Mouse (Mus musculus): ENCODE measurements around the gene Orai3. TPM values are rescaled to one million over a fixed set of nuclear protein-coding genes. Genes with fewer than 3 reads are reported as not detected.

Orai3 gene
- polyA plus RNA-seq, 1 experiment from 2014 or later, result 7.1 TPM

DNA sequence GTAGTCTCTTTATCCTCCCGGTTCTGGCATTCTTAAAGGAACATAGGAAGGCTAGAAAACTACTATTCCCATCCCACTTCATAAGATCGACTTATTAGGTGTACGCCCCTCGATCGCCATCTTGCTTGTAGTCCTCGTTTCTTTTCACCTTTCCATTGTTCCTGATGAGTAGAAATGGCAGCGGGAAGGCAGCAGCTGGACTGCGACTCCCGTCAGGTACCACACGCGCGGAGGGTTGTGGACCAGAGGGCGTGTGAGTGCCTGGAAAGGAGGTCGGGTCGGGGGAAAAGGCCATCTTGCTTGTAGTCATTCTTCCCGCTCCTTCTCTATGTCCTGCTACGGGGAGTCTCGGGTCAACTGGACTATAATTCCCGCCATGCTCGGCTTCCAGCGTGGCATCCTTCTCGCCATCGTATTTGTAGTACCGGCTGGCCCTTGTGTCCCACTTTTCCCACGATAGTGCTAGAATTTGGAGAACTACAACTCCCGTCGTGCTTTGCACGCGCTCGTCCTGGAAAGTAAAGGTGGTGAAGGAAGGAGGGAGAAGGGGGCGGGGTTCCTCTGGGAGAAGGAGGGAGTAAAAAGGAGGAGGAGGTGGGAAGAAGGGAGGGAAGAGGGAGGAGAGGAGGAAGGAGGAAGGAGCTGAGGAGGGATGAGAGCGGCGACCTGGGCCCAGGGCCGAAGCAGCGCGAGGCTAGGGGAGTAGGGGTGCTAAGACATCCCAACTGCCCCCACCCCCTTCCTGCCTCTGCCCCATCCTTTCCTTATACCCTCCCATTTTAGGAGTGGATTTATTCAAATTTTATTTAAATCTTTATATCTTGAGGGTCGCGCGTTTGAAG, 23.7 kb upstream of the Orai3 start:
- DNase-seq (ENCODE audit: low spot score), result peak; percentile 95

DNA sequence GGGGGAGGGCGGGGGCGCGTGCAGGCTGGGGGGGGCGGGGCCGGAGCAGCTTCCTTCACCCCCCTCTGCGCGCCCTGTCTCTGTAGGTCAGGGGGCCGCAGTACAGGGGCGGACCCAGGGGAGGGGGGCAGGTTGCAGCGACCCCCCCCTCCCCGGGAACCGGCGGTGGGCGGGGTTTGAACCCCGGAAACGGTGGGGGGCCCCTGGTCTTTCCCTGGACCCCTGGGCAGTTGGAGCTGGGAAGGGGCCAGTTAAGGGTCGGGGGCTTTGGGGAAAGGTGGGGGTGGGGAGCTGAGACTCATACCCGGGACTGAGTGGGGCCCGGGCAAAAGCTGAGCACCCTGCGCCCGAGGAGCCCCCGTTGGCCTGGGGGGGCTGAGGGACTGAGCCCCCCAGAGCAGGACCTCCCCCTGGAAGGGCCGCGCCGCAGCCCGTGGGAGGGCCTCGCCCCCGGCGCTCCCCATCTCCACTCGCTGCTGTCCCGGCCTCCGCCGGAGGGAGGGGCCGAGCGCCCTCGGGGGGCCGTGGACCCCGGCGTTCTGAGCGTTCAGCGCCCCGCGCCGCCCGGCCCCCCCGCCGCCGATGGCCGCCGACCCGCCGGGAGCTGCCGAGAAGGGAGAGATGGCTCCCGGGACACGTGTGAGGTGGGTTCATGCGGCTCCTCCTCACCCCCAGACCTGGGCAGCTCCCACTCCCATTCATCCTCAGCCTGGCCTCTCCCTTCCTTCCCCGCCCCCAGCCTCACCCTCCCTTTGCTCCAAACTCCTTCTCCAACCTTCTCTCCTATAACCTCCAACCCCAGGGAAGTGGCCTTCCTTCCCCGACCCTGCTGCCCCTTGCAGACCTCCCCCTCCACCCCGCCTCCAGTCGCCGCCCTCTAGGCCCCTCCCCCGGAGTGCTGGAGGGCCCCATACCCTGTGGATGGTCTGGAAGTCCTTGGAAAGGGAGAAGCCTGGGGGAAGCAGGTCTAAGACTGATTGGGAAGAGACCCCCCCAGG, 22.8 kb upstream of the Orai3 start:
- H3K9ac ChIP-seq (ENCODE audit: low read length), result peak overlapping the region; percentile 89
- H3K27ac ChIP-seq (ENCODE audit: low read depth, low read length), result peak overlapping the region; percentile 90
- no peaks in the 10 kb centered on the region for H3K9me3 ChIP-seq (ENCODE audit: control insufficient read depth, low read length)
- peak overlapping the region; percentile 82 for H3K4me2 ChIP-seq (ENCODE audit: low read depth, low read length, severe bottlenecking)
- 1% methylated on average over 55 of the region's 62 CpGs for WGBS
- peak; percentile 25; the same call in 1 of the 2 replicates for ATAC-seq (replicated peaks; ENCODE audit: low FRiP score)
- peaks cover 7% of the 10 kb centered on the region for H3K36me3 ChIP-seq (ENCODE audit: control insufficient read depth, insufficient read depth, low read length)
- H3K27me3 ChIP-seq (ENCODE audit: control insufficient read depth, insufficient read depth, low read length), result no peaks in the 10 kb centered on the region
- H3K4me3 ChIP-seq (ENCODE audit: low read depth, low read length), result peak overlapping the region; percentile 88
- no peaks in the 10 kb centered on the region; the same call in 1 of the 2 replicates for H3K4me1 ChIP-seq (replicated peaks; ENCODE audit: control insufficient read depth, insufficient read depth, low read length)
- DNase-seq (ENCODE audit: low spot score), result peak; percentile 83

More for the DNA sequence above, 23.7 kb upstream of the Orai3 start:
- Histone ChIP-seq H3K4me2 (ENCODE audit: low read depth, low read length, severe bottlenecking) (peak overlapping the region; percentile 82), H3K9ac (ENCODE audit: low read length) (peak overlapping the region; percentile 89), H3K4me3 (ENCODE audit: low read depth, low read length) (peak overlapping the region; percentile 88), H3K9me3 (ENCODE audit: control insufficient read depth, low read length) (no peaks in the 10 kb centered on the region), H3K4me1 (replicated peaks; ENCODE audit: control insufficient read depth, insufficient read depth, low read length) (no peaks in the 10 kb centered on the region; the same call in 1 of the 2 replicates), H3K36me3 (ENCODE audit: control insufficient read depth, insufficient read depth, low read length) (peaks cover 3% of the 10 kb centered on the region; the same call in 1 of the 2 replicates), H3K27me3 (ENCODE audit: control insufficient read depth, insufficient read depth, low read length) (no peaks in the 10 kb centered on the region), H3K27ac (ENCODE audit: low read depth, low read length) (peak overlapping the region; percentile 90)
- under 1% methylated on average over 36 of the region's 39 CpGs for WGBS
- ATAC-seq (replicated peaks; ENCODE audit: low FRiP score), result peak; percentile 85

DNA sequence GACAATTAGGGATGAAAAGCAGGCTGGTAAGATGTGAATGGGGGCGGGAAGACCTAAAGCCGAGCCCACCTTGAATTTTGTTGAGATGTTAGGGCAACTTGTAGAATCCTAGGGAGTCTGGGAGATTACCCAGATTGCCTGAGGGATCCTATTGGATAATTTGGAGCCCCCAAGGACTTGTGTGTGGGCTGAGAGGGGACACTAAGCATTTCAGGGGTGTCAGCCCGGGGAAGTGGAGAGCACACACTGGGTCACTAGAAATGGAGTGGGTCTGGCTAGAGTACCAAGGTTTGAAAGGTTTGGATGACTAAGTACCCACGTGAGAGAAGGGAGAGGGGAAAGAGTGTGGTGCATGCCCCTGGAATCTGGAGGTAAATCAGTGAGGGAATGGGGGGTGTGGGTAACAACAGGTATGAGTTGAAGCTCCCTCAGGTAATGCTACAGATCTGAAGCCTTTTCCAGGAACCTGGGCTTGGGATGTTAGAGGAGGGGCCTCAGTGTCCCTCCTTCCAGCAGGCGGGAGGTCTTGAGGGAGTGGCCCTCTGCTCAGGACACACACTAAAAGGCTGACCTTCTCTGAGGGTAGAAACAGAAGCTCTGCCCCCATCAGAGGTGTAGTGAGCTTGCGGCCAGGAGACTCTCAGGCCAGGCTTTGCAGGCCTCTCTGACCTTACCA, 21.9 kb upstream of the Orai3 start:
- Histone ChIP-seq H3K27ac (ENCODE audit: low read depth, low read length) (peak overlapping the region; percentile 90; the same call in 1 of the 2 replicates), H3K4me1 (replicated peaks; ENCODE audit: control insufficient read depth, insufficient read depth, low read length) (no peaks in the 10 kb centered on the region; the same call in 1 of the 2 replicates), H3K4me3 (ENCODE audit: low read depth, low read length) (peak overlapping the region; percentile 88), H3K36me3 (ENCODE audit: control insufficient read depth, insufficient read depth, low read length) (peaks cover 13% of the 10 kb centered on the region), H3K9ac (ENCODE audit: low read length) (peak overlapping the region; percentile 89), H3K4me2 (ENCODE audit: low read depth, low read length, severe bottlenecking) (peak overlapping the region; percentile 82), H3K9me3 (ENCODE audit: control insufficient read depth, low read length) (no peaks in the 10 kb centered on the region), H3K27me3 (ENCODE audit: control insufficient read depth, insufficient read depth, low read length) (no peaks in the 10 kb centered on the region)
- 24% methylated on average over 5 of the region's 6 CpGs for WGBS
- ATAC-seq (replicated peaks; ENCODE audit: low FRiP score) (no peak), DNase-seq (ENCODE audit: low spot score) (no peak)

DNA sequence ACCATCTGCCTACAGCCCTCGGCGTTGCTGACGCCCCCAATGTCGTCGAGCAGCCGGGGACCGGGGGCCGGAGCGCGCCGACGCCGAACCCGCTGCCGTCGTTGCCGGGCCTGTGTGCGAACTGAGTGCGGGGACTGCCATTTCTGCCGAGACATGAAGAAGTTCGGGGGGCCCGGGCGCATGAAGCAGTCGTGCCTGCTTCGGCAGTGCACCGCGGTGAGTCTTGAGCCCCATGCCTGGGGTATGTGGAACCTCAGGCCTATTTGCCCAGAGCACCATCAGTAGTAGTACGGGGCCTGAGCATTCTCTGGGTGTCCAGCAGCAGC, 21.4 kb upstream of the Orai3 start:
- Histone ChIP-seq H3K4me1 (replicated peaks; ENCODE audit: control insufficient read depth, insufficient read depth, low read length) (no peaks in the 10 kb centered on the region; the same call in 1 of the 2 replicates), H3K27me3 (ENCODE audit: control insufficient read depth, insufficient read depth, low read length) (no peaks in the 10 kb centered on the region), H3K9ac (ENCODE audit: low read length) (no peak overlapping the region), H3K4me2 (ENCODE audit: low read depth, low read length, severe bottlenecking) (no peak overlapping the region), H3K36me3 (ENCODE audit: control insufficient read depth, insufficient read depth, low read length) (peaks cover 13% of the 10 kb centered on the region), H3K9me3 (ENCODE audit: control insufficient read depth, low read length) (no peaks in the 10 kb centered on the region), H3K4me3 (ENCODE audit: low read depth, low read length) (no peak overlapping the region), H3K27ac (ENCODE audit: low read depth, low read length) (no peak overlapping the region)
- 95% methylated on average over 28 of the region's 28 CpGs for WGBS
- DNase-seq (ENCODE audit: low spot score) (no peak), ATAC-seq (replicated peaks; ENCODE audit: low FRiP score) (no peak)

DNA sequence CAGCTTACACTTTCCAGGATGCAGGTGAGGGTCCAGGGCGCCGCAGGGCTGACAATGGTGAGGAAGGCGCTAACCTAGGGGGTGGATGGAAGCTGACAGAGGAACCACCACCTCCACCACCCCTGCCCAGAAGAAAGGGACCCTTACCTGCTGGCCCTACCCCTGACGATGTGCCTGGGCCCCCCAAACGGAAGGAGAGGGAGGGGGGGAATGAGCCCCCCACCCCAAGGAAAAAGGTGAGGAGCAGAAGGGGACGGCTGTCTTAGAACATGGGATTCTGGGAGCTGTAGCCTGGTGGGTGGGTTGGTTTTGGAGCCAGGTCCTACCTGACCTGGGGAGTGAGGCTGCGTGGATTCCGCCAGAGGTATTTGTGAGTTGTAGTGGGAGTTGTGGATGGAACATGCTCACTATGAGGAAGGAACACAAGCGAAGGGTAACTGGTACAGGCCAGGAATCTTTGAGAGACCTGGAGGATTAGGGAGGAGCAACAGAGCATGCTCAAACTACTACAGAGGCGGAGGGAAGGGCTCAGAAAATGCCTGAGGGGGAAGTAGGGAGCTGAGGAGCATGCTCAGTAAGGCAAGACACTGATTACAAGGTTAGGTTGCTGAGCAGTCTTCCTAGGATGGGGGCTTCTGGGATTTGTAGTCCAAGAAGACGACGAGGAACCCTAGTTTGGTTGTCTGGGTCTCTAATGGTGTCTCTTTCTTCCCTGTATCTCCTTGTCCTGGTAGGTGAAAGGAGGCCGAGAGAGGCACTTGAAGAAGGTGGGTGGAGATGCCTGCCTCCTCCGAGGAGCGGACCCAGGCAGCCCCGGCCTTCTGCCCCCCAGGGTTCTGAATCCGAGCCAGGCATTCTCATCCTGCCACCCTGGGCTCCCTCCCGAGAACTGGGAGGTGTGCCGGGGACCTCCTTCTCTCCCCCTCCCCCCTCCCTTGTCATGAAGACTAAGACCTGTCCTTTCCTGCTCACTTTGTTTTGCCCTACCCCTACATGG, 19.2 kb upstream of the Orai3 start:
- Histone ChIP-seq H3K27ac (ENCODE audit: low read depth, low read length) (no peak overlapping the region), H3K4me3 (ENCODE audit: low read depth, low read length) (no peak overlapping the region)
- WGBS, result 83% methylated on average over 19 of the region's 19 CpGs

DNA sequence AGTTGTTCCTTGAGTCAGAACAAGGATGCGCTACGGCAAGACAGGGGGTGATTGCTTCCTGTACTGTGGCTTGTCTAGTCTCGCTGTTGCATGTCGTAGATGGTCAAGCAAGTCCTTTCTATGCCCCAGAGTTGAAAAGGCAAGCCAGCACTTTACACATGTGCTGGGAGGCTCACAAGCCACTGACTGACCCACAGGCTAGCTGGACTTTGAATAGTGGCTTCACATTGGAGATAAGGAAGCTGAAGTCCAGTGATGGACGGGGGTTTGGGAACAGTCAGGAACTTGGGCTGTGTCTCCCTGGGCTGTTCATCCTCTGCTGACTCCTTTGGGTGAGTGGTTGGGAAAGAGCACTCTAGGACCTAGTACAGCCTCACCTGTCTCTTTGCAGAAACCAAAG, 18.0 kb upstream of the Orai3 start:
- no peak overlapping the region for H3K9ac ChIP-seq (ENCODE audit: low read length)
- H3K27me3 ChIP-seq (ENCODE audit: control insufficient read depth, insufficient read depth, low read length), result no peaks in the 10 kb centered on the region
- H3K36me3 ChIP-seq (ENCODE audit: control insufficient read depth, insufficient read depth, low read length), result peaks cover 16% of the 10 kb centered on the region
- H3K9me3 ChIP-seq (ENCODE audit: control insufficient read depth, low read length), result no peaks in the 10 kb centered on the region
- no peak overlapping the region for H3K4me3 ChIP-seq (ENCODE audit: low read depth, low read length)
- WGBS, result 94% methylated on average over 5 of the region's 5 CpGs
- H3K27ac ChIP-seq (ENCODE audit: low read depth, low read length), result no peak overlapping the region
- no peak overlapping the region for H3K4me2 ChIP-seq (ENCODE audit: low read depth, low read length, severe bottlenecking)
- no peak for DNase-seq (ENCODE audit: low spot score)
- no peak for ATAC-seq (replicated peaks; ENCODE audit: low FRiP score)
- H3K4me1 ChIP-seq (replicated peaks; ENCODE audit: control insufficient read depth, insufficient read depth, low read length), result no peaks in the 10 kb centered on the region; the same call in 1 of the 2 replicates

More for the DNA sequence above, 19.2 kb upstream of the Orai3 start:
- ATAC-seq (replicated peaks; ENCODE audit: low FRiP score) (no peak), DNase-seq (ENCODE audit: low spot score) (no peak)
- Histone ChIP-seq H3K27me3 (ENCODE audit: control insufficient read depth, insufficient read depth, low read length) (no peaks in the 10 kb centered on the region), H3K4me2 (ENCODE audit: low read depth, low read length, severe bottlenecking) (no peak overlapping the region), H3K9me3 (ENCODE audit: control insufficient read depth, low read length) (no peaks in the 10 kb centered on the region), H3K9ac (ENCODE audit: low read length) (no peak overlapping the region), H3K4me1 (replicated peaks; ENCODE audit: control insufficient read depth, insufficient read depth, low read length) (no peaks in the 10 kb centered on the region; the same call in 1 of the 2 replicates), H3K36me3 (ENCODE audit: control insufficient read depth, insufficient read depth, low read length) (peaks cover 16% of the 10 kb centered on the region)

DNA sequence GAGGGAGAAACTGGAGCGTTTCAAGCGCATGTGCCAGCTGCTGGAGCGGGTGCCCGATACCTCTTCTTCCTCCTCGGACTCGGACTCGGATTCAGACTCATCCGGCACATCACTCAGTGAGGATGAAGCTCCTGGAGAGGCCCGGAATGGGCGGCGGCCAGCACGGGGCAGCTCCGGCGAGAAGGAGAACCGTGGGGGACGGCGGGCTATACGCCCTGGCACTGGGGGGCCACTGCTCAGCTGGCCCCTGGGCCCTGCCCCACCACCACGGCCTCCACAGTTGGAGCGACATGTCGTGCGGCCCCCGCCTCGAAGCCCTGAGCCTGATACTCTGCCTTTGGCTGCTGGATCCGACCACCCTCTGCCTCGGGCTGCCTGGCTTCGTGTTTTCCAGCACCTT, 17.5 kb upstream of the Orai3 start:
- Histone ChIP-seq H3K9me3 (ENCODE audit: control insufficient read depth, low read length) (no peaks in the 10 kb centered on the region), H3K4me2 (ENCODE audit: low read depth, low read length, severe bottlenecking) (no peak overlapping the region), H3K4me1 (replicated peaks; ENCODE audit: control insufficient read depth, insufficient read depth, low read length) (no peaks in the 10 kb centered on the region; the same call in 1 of the 2 replicates), H3K9ac (ENCODE audit: low read length) (no peak overlapping the region), H3K36me3 (ENCODE audit: control insufficient read depth, insufficient read depth, low read length) (peaks cover 16% of the 10 kb centered on the region), H3K4me3 (ENCODE audit: low read depth, low read length) (no peak overlapping the region), H3K27me3 (ENCODE audit: control insufficient read depth, insufficient read depth, low read length) (no peaks in the 10 kb centered on the region), H3K27ac (ENCODE audit: low read depth, low read length) (no peak overlapping the region)
- no peak for DNase-seq (ENCODE audit: low spot score)
- WGBS, result 96% methylated on average over 27 of the region's 27 CpGs
- no peak for ATAC-seq (replicated peaks; ENCODE audit: low FRiP score)
